Mouse (Mus musculus): Measurements from ENCODE around the gene Pxylp1. TPM values are rescaled to one million over a fixed set of nuclear protein-coding genes. Genes with fewer than 3 reads are reported as not detected.

Gene Pxylp1
- total RNA-seq, 2 experiments from 2014 or later, result 33.6 to 37.4 TPM

GRCm38 (mm10) chr9:96891341-96892330 is 833 bp downstream of the Pxylp1 start:
- no peak for ATAC-seq (ENCODE audit: poor library complexity, severe bottlenecking)

GRCm38 (mm10) chr9:96890756-96891155 is 1.7 kb downstream of the Pxylp1 start:
- no peak for ATAC-seq (ENCODE audit: poor library complexity, severe bottlenecking)

GRCm38 (mm10) chr9:96890266-96890665 is 2.2 kb downstream of the Pxylp1 start:
- no peak for ATAC-seq (ENCODE audit: poor library complexity, severe bottlenecking)

- peak; percentile 76 for ATAC-seq (ENCODE audit: poor library complexity, severe bottlenecking)
These were observed 3.0 kb downstream of the Pxylp1 start for GRCm38 (mm10) chr9:96889345-96890021.

GRCm38 (mm10) chr9:96888742-96889344 is 3.6 kb downstream of the Pxylp1 start:
- ATAC-seq (ENCODE audit: poor library complexity, severe bottlenecking), result peak; percentile 22

GRCm38 (mm10) chr9:96887954-96888353 is 4.5 kb downstream of the Pxylp1 start:
- ATAC-seq (ENCODE audit: poor library complexity, severe bottlenecking), result no peak

GRCm38 (mm10) chr9:96887492-96887891 is 5.0 kb downstream of the Pxylp1 start:
- no peak for ATAC-seq (ENCODE audit: poor library complexity, severe bottlenecking)

GRCm38 (mm10) chr9:96885781-96886180 is 6.7 kb downstream of the Pxylp1 start:
- ATAC-seq (ENCODE audit: poor library complexity, severe bottlenecking), result no peak

- no peak for ATAC-seq (ENCODE audit: poor library complexity, severe bottlenecking)
These were observed 9.8 kb downstream of the Pxylp1 start for GRCm38 (mm10) chr9:96882496-96883265.

- ATAC-seq (ENCODE audit: poor library complexity, severe bottlenecking), result no peak
These were observed 10.6 kb downstream of the Pxylp1 start for GRCm38 (mm10) chr9:96881901-96882300.

GRCm38 (mm10) chr9:96879024-96879423 is 13.4 kb downstream of the Pxylp1 start:
- no peak for ATAC-seq (ENCODE audit: poor library complexity, severe bottlenecking)

GRCm38 (mm10) chr9:96878464-96878863 is 14.0 kb downstream of the Pxylp1 start:
- ATAC-seq (ENCODE audit: poor library complexity, severe bottlenecking), result no peak

GRCm38 (mm10) chr9:96875704-96876103 is 16.8 kb downstream of the Pxylp1 start:
- ATAC-seq (ENCODE audit: poor library complexity, severe bottlenecking), result peak; percentile 67

- ATAC-seq (ENCODE audit: poor library complexity, severe bottlenecking), result peak; percentile 74
These were observed 19.4 kb downstream of the Pxylp1 start for GRCm38 (mm10) chr9:96873082-96873481.

GRCm38 (mm10) chr9:96870104-96870503 is 22.4 kb downstream of the Pxylp1 start:
- peak; percentile 45 for ATAC-seq (ENCODE audit: poor library complexity, severe bottlenecking)

GRCm38 (mm10) chr9:96869542-96869941 is 22.9 kb downstream of the Pxylp1 start:
- ATAC-seq (ENCODE audit: poor library complexity, severe bottlenecking), result no peak

GRCm38 (mm10) chr9:96868546-96868945 is 23.9 kb downstream of the Pxylp1 start:
- ATAC-seq (ENCODE audit: poor library complexity, severe bottlenecking), result no peak

GRCm38 (mm10) chr9:96867165-96867564 is 25.3 kb downstream of the Pxylp1 start:
- ATAC-seq (ENCODE audit: poor library complexity, severe bottlenecking), result no peak

- no peak for ATAC-seq (ENCODE audit: poor library complexity, severe bottlenecking)
These were observed 26.3 kb downstream of the Pxylp1 start for GRCm38 (mm10) chr9:96866196-96866595.

GRCm38 (mm10) chr9:96865473-96866050 is 26.9 kb downstream of the Pxylp1 start:
- ATAC-seq (ENCODE audit: poor library complexity, severe bottlenecking), result no peak
